Mouse (Mus musculus) heart, postnatal 0 days (tissue): ENCODE results near the gene Zfp652.

Source experiments
- CTCF ChIP-seq: IDR thresholded peaks from 2 replicates; pipeline ENCODE4 v1.5.1; 2016; ENCODE audit warnings: antibody characterized with exemption, control low read depth, low read depth
- EP300 ChIP-seq: IDR thresholded peaks from 2 replicates; pipeline ENCODE4 v1.6.1; 2016; ENCODE audit warnings: antibody characterized with exemption, low read depth

DNA sequence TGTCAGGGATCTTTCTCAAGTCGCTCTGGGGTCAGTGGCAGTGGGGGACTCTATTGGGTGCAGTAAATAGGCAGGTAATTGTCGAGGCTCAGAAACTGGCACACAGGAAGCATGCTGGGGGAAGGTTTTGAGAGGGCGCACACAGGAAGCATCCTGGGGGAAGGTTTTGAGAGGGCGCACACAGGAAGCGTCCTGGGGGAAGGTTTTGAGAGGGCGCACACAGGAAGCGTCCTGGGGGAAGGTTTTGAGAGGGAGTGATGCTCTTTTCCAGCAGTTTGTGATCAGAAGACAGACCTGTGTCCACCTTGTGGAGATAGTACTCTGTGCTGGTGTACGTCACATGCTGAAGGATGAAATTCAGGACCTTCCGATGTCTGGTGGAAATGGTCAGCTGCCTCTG, 163.3 kb downstream of the Zfp652 start:
- TF ChIP-seq CTCF (no peak), EP300 (no peak)
